Mouse (Mus musculus) kidney, adult 2 months (tissue): Measurements from ENCODE around the gene Cfap70.
A peak's percentile ranks its signal among the peaks of the same experiment; 100 is the strongest.

Experiments
- CTCF ChIP-seq: fragments of 200-500 bp; conservative IDR thresholded peaks from 2 replicates; pipeline ENCODE4 v1.5.1; 2011; ENCODE audit warnings: low read depth, mild to moderate bottlenecking, control low read depth, low read length, moderate library complexity, mixed read lengths; ENCODE audit not compliant: insufficient read depth, insufficient read length
- POLR2A ChIP-seq: fragments of 200-500 bp; IDR thresholded peaks from one replicate; pipeline ENCODE4 v1.6.1; 2011; ENCODE audit warnings: low read depth, low read length, control low read depth

DNA sequence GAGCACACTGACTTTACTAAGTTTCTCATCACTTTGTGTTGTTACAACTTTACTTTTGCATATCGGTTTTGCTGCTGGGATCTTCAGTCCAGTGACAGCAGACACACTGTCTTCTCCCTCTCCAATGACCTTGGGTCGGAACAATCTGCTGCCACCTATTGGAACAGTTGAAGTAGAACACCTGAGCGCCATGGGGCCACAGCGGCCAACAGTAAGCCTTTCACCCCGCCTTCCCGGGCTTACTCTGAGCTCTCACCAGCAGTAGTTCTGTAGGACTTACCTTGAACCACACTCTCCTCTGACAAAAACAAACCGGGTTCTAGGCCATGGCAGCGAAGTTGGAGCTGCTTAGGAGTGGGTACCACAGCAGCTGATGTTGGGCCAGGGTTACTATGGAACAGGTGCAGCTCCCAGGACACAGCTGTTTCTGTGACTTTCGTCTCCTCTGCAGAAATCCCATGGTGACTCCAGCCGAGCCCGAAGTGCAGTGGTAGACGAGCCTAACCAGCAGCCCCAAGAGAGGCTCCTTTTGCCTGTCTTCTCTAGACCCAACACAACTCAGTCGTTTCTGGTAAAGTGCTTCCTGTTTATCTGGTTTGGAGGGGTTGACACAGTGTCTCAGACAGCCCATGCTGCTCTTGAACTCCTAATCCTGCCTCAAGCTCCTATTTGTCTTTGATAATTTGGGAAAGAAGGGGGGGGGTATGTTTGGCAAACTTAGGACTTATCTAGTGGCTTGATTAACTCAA lies 73.5 kb downstream of the Cfap70 start:
- TF ChIP-seq POLR2A, result no peak
- TF ChIP-seq CTCF, result peak; percentile 82
